Mouse (Mus musculus) cerebellum, adult 2 months (tissue): ENCODE results near the gene Gm13288. TPM values are rescaled to one million over a fixed set of nuclear protein-coding genes. Genes with fewer than 3 reads are reported as not detected.
A peak's percentile ranks its signal among the peaks of the same experiment; 100 is the strongest.
"Not testable (repeated sequence)": the region's sequence is repeated elsewhere in the genome, so short reads cannot be mapped to it uniquely, and the experiment has no call there.

Source experiments
- DNase-seq, 2 experiments: peaks; one replicate each; pipeline ENCODE4 v3.0.0; 2021
- H3K27ac ChIP-seq: fragments of 200-500 bp; 2 replicates; pipeline ENCODE4 v1.5.1; 2012; ENCODE audit warnings: low read length, control low read depth, inconsistent platforms; ENCODE audit not compliant: insufficient read depth
- H3K27me3 ChIP-seq: fragments of 200-500 bp; 2 replicates; pipeline ENCODE4 v1.6.1; 2012; ENCODE audit warnings: inconsistent platforms, mild to moderate bottlenecking, low read length, moderate library complexity; ENCODE audit not compliant: control insufficient read depth, insufficient read depth
- H3K4me1 ChIP-seq: fragments of 200-500 bp; 2 replicates; pipeline ENCODE4 v1.6.1; 2011; ENCODE audit warnings: low read length; ENCODE audit not compliant: control insufficient read depth, insufficient read depth
- H3K4me3 ChIP-seq: fragments of 200-500 bp; replicated peaks from 2 replicates; pipeline ENCODE3; 2011; ENCODE audit warnings: mild to moderate bottlenecking, low read depth, low read length, control low read depth; ENCODE audit not compliant: insufficient read depth
- CTCF ChIP-seq: fragments of 200-500 bp; IDR thresholded peaks from 2 replicates; pipeline ENCODE4 v1.5.1; 2011; ENCODE audit warnings: low read depth, mild to moderate bottlenecking, control low read depth, low read length, moderate library complexity, borderline replicate concordance; ENCODE audit not compliant: insufficient read depth
- WGBS: fragments of 180-500 bp; shearing (Covaris S2); methylation state at CpG from one replicate; pipeline ENCODE4 v1.1.7; 2018; 5-methylcytosine and 5-hydroxymethylcytosine counted together
- polyA plus RNA-seq: library from polyadenylated mRNA; depleted of rRNA; stranded (reverse); fragments of >200 nt; gene quantifications from 2 replicates; pipeline ENCODE4 v1.2.3, GENCODE M21; 2012

Gm13288 gene
- polyA plus RNA-seq, 1 experiment: not detected

GRCm38 (mm10) chr4:88763384-88764018 lies 41.8 kb upstream of the Gm13288 start:
- 3% methylated on average over 40 of the region's 42 CpGs for WGBS
- H3K27ac ChIP-seq, H3K27me3 ChIP-seq, H3K4me3 ChIP-seq, H3K4me1 ChIP-seq: not testable (repeated sequence)
- TF ChIP-seq CTCF: peak; percentile 33; the same call in 1 of the 2 replicates
- peak; percentile 60 to 73 for DNase-seq

GRCm38 (mm10) chr4:88773534-88773933 lies 31.8 kb upstream of the Gm13288 start, which contains the start of gene Gm13290:
TSS of gene Gm13290 (plus strand) at chr4:88773834.
- not testable (repeated sequence) for DNase-seq, H3K4me3 ChIP-seq, H3K27ac ChIP-seq, H3K27me3 ChIP-seq, H3K4me1 ChIP-seq
- no CpG with 5 or more reads among the region's 32 CpGs for WGBS

- not testable (repeated sequence) for H3K27me3 ChIP-seq, H3K4me1 ChIP-seq, DNase-seq, H3K27ac ChIP-seq, H3K4me3 ChIP-seq
- no CpG with 5 or more reads among the region's 29 CpGs for WGBS
Measured at GRCm38 (mm10) chr4:88776622-88777021, 28.7 kb upstream of the Gm13288 start, which contains the start of gene Gm13289. TSS of gene Gm13289 (plus strand) at chr4:88776922.

- not testable (repeated sequence) for H3K4me1 ChIP-seq, DNase-seq, H3K27ac ChIP-seq, H3K4me3 ChIP-seq, H3K27me3 ChIP-seq
- no CpG with 5 or more reads among the region's 29 CpGs for WGBS
Measured at GRCm38 (mm10) chr4:88779550-88779949, 25.8 kb upstream of the Gm13288 start, which contains the start of gene Gm13272. TSS of gene Gm13272 (plus strand) at chr4:88779850.

- H3K4me1 ChIP-seq, DNase-seq, H3K27me3 ChIP-seq, H3K27ac ChIP-seq, H3K4me3 ChIP-seq: not testable (repeated sequence)
- WGBS: 49% methylated on average over 16 of the region's 18 CpGs
Measured at GRCm38 (mm10) chr4:88780320-88780719, 25.0 kb upstream of the Gm13288 start.

GRCm38 (mm10) chr4:88781831-88782230 lies 23.5 kb upstream of the Gm13288 start, which contains the start of gene Ifnz:
TSS of gene Ifnz (plus strand) at chr4:88782131.
- 19% methylated on average over 4 of the region's 7 CpGs for WGBS
- H3K4me1 ChIP-seq, H3K4me3 ChIP-seq, H3K27ac ChIP-seq, H3K27me3 ChIP-seq, DNase-seq: not testable (repeated sequence)

- under 1% methylated on average over 16 of the region's 31 CpGs for WGBS
- H3K4me3 ChIP-seq, DNase-seq, H3K27me3 ChIP-seq, H3K27ac ChIP-seq, H3K4me1 ChIP-seq: not testable (repeated sequence)
Measured at GRCm38 (mm10) chr4:88782335-88782734, 23.0 kb upstream of the Gm13288 start.

GRCm38 (mm10) chr4:88785409-88785808 lies 19.9 kb upstream of the Gm13288 start, which contains the start of gene Gm13276:
TSS of gene Gm13276 (plus strand) at chr4:88785709.
- H3K4me1 ChIP-seq, H3K4me3 ChIP-seq, H3K27me3 ChIP-seq, DNase-seq, H3K27ac ChIP-seq: not testable (repeated sequence)
- no CpG with 5 or more reads among the region's 27 CpGs for WGBS

- TF ChIP-seq CTCF: peak; percentile 45
- not testable (repeated sequence) for H3K27me3 ChIP-seq, H3K4me1 ChIP-seq, H3K4me3 ChIP-seq, H3K27ac ChIP-seq
- WGBS: 0% methylated on average over 3 of the region's 28 CpGs
- DNase-seq: peak; percentile 80
Measured at GRCm38 (mm10) chr4:88788402-88788801, 16.9 kb upstream of the Gm13288 start, which contains the start of gene Gm13277. TSS of gene Gm13277 (plus strand) at chr4:88788632.

GRCm38 (mm10) chr4:88791250-88791649 lies 14.1 kb upstream of the Gm13288 start, which contains the start of gene Gm13278:
TSS of gene Gm13278 (plus strand) at chr4:88791550.
- WGBS: no CpG with 5 or more reads among the region's 28 CpGs
- H3K27me3 ChIP-seq, H3K4me3 ChIP-seq, H3K27ac ChIP-seq, DNase-seq, H3K4me1 ChIP-seq: not testable (repeated sequence)
